Mouse (Mus musculus): ENCODE results near the gene Syn1.

The Syn1 gene

GRCm38 (mm10) chrX:20862105-20863065 lies 58.4 kb downstream of the Syn1 start:
- no peak for DNase-seq (ENCODE audit: low read depth, low spot score)

GRCm38 (mm10) chrX:20861453-20862104 lies 59.2 kb downstream of the Syn1 start:
- no peak for DNase-seq (ENCODE audit: low read depth, low spot score)

- DNase-seq (ENCODE audit: low read depth, low spot score): no peak
These were observed 67.0 kb downstream of the Syn1 start for GRCm38 (mm10) chrX:20853794-20854193.

- DNase-seq (ENCODE audit: low read depth, low spot score): peak; percentile 83
These were observed 72.4 kb downstream of the Syn1 start for GRCm38 (mm10) chrX:20848256-20848984.

- DNase-seq (ENCODE audit: low read depth, low spot score): no peak
These were observed 73.0 kb downstream of the Syn1 start for GRCm38 (mm10) chrX:20847816-20848215.

GRCm38 (mm10) chrX:20847232-20847631 lies 73.6 kb downstream of the Syn1 start:
- DNase-seq (ENCODE audit: low read depth, low spot score): no peak

GRCm38 (mm10) chrX:20828934-20829333 lies 91.9 kb downstream of the Syn1 start:
- DNase-seq (ENCODE audit: low read depth, low spot score): no peak

DNA sequence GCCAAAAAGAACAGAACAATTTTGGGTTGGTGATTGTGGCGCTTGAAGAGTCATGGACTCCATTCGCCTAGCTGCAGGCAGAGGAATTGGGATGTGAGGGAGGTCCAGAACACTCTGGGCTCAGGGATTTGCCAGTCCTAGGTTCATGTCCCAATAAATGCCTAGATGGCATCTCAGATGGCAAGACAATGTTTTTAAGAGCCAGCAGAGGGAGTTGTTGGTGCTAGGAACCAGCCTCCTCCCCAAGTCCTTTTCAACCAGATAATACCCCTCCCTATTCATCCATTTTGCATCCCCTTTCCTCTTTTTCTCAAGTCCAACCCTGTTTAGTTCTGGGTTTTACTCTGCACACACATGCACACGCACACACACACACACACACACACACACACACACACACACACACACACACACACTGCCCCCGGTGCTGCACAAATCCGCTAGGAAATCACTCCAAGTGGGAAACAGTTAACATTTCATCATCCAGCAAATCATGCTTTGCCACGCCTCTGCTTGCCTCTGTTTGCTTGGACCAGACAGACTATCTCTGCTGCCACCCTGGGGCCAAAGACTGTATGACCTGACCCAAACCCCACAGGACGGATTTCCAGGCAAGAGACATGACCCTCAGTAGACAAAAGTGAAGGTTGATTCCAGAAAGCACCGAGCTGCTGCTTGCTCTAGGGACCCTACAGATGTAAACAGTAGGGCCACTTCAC lies 100.9 kb downstream of the Syn1 start:
- no peak for DNase-seq (ENCODE audit: low read depth, low spot score)

- DNase-seq (ENCODE audit: low read depth, low spot score): peak; percentile 42
These were observed 101.6 kb downstream of the Syn1 start for GRCm38 (mm10) chrX:20819204-20819628.

DNA sequence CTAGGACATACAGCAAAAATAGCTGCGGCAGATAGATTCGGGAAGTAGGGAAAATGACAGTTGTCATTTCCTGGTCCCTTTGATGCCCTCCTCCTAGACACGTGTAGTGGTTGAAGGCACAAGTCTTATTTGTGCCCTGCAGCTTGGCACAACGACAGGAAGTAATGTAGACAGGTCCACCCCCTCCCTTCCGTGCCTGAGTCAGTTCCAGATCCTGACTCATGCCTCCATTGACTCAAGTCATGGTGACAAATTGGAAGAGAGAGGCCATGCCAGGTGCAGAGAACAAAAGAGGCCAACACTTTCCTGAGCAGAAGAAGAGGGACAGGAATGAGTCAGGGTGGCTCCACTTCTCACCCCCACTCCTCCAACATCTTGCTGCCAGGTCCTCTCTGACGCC lies 103.8 kb downstream of the Syn1 start:
- DNase-seq (ENCODE audit: low read depth, low spot score): no peak

Measured in c-Kit-negative CD71-positive TER-119-positive erythroid progenitor cells, embryonic 14.5 days (primary cell).